Mouse (Mus musculus) monocyte, adult 59 days (primary cell): Measurements from ENCODE around the gene Zfp839. TPM values are rescaled to one million over a fixed set of nuclear protein-coding genes. Genes with fewer than 3 reads are reported as not detected.

Experiments used
- total RNA-seq, 2 experiments: library from RNA; stranded (reverse); gene quantifications; one replicate each; pipeline ENCODE4 v1.2.4; 2023

The Zfp839 gene
- total RNA-seq: 10 to 100 TPM; 12.9 to 16.3 TPM

DNA sequence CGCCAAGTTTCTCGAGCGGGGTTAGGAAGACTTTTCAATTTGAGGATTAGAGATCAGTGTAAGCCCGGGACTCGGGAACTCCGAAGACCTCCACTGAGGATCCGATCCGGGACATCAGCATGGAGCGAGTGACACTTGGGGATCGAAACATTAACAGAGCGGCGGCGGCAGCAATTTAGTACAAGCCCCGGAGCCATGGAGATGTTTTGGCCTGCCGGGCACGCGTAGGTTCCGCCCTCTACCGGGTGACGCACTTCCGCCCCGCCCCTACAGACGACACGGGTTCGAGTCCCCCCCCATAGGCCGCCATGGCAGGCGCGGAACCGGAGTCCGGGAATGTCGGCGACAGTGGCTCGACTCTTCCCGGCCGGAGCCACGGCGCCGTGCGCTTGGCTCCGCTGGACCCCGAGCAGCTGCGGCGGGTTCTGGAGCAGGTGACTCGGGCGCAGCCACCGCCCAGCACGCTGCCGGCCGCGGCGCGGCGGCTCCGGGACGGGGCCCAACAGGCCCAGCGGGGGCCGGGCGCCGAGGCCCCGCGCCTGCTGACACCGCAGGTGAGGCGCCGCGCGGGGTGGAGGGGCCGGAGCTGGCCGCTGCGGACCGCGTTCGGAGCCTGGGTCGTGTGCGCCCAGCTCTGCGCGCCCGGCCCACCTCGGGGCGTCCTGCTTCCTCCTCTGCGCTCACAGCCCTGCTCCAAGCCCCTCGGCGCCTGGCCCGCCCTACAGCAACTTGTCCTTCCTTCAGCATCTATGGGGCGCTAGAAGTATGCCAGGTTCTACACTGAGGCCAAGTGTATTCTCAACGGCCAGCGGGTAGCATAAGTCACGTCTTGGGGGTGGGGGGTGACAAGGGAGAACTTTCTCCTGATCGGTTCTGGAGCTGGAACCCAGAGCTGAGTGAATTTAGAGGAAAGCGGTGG lies at the start of gene Zfp839:
TSS of gene Zfp839 (plus strand) at position 244 of the 919 bp plus-strand sequence.

DNA sequence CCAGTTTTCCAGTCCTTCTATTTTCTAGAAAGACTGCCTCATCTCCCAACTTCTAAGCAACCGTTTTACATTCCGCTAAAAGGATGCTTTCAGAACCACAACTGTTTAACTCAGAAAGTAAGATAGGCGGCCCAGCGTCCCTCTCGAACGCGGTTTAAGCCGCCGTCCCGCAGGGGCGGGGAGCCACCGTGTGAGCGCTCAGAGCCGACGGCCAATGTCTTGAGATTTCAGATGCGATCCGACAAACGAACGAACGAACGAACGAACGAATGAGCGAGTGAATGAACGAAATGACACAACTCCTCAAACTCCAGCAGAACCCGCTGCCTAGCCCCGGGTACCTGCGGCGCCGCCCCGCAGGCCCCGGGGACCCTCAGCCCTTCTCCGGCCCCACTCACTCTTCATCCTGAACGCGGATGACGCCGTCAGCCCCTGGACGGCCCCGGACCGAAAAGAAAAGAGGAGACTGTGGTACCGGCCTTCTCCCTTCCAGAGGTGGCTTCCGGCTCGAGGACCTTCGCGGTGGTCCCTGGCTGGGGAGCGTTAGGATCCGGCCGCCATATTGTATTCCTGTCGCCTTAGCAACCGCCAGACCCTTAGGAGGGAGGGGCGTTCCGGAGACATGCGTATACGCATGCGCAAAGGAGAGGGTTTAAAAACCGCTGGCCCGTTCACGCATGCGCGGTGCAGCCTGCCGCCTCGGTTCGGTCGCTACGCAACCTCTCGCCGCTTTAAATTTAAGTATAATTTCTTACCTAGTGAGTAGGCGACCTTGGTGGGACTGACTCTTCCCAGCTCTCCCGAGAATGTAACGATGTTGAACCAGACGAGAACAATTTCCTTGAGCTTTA lies 9.5 kb upstream of the Zfp839 start, which contains the start of gene Mok:
TSS of gene Mok (minus strand) at position 592 of the 851 bp plus-strand sequence.

DNA sequence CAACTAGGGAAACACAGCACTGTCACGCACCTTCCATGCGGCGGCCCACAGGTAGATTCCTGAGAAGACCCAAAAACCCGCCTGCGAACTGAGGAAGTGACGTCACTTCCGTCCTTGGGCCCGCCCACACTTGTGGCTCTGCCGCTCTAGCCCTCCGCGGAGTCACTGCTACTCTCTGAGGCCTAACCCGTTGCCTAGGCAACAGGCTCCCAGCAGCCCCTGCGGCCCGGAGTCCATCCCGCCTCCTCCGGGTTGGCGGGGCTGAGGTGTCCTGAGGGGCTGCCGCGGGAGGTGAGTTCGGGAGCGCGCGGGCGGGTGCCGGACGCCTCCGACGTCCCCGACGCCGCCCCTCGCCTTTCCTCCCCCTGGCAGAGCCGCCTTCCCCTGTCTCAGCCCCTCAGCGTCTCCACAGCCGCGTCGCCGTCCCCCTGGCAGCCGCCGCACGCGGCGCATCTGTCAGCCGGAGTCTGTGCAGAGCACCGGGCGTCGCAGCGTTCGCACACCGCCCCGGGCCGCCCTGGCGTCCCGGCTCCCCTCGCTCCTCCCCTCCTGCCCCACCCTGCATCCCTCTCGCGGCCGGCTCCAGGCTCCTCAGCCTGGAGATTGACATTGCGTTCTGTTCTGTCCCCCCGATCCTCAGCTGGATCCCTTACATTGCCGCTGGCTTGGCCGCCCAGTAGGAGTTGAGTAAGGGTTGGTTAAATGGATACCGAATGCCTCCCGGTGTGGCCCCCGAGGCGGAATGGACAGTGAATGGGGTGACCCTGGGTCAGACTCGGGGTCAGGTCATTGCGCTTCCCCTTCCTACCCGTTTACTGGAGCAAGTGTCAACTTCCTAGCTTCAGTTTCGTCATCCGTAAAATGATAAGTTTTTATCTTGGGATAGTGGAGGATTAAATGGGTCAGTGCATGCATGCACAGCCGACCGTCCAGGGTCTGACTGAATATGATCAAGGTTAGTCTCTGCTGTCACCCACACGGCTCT lies 39.3 kb downstream of the Zfp839 start, which contains the start of the genes Cinp and Tecpr2:
TSS of gene Cinp (minus strand) at position 110 of the 985 bp plus-strand sequence.
TSS of gene Tecpr2 (plus strand) at position 229 of the 985 bp plus-strand sequence.

Other genes starting within 250 kb of the Zfp839 start
- 100 to 1,000 TPM; 165 to 192 TPM for gene Dync1h1, start 248.8 kb upstream of the Zfp839 start, total RNA-seq
- gene 1700001K19Rik, start 167.6 kb upstream of the Zfp839 start, total RNA-seq: not detected
- 100 to 1,000 TPM; 275 to 298 TPM for gene Hsp90aa1, start 147.5 kb upstream of the Zfp839 start, total RNA-seq
- gene Wdr20, start 112.3 kb upstream of the Zfp839 start, total RNA-seq: 10 to 100 TPM; 37.8 to 55.3 TPM
- gene Mok, start 9.3 kb upstream of the Zfp839 start, total RNA-seq: under 1 TPM; 0.67 to 0.97 TPM
- gene Cinp, start 38.9 kb downstream of the Zfp839 start, total RNA-seq: 10 to 100 TPM; 21.3 to 28.6 TPM
- gene Tecpr2, start 39.0 kb downstream of the Zfp839 start, total RNA-seq: 10 to 100 TPM; 11.9 to 13.1 TPM
- gene Ankrd9, start 128.8 kb downstream of the Zfp839 start, total RNA-seq: 1 to 10 TPM; 5.0 to 9.4 TPM
- gene Rcor1, start 189.1 kb downstream of the Zfp839 start, total RNA-seq: 10 to 100 TPM; 19.4 to 20.4 TPM